Mouse (Mus musculus) CH12.LX (cell line): ENCODE data around the gene Cdk2ap2. TPM values are rescaled to one million over a fixed set of nuclear protein-coding genes. Genes with fewer than 3 reads are reported as not detected.

Source experiments
- DNase-seq: peaks from one replicate; pipeline ENCODE4 v3.0.0-alpha.2; 2013; ENCODE audit errors: extremely low read depth
- H3K27ac ChIP-seq: 2 replicates; pipeline ENCODE4 v1.5.1; 2012; ENCODE audit warnings: low read depth, mild to moderate bottlenecking, control low read depth, moderate library complexity; ENCODE audit not compliant: insufficient read depth
- H3K27me3 ChIP-seq: replicated peaks from 2 replicates; pipeline ENCODE3; 2012; ENCODE audit warnings: inconsistent platforms
- H3K36me3 ChIP-seq, 2 experiments: replicated peaks in 1 of 2; 2 replicates each; pipeline versions ENCODE3 to v1.6.1; 2012; ENCODE audit warnings: inconsistent platforms in 1 of 2, low read length in 1 of 2, mild to moderate bottlenecking in 1 of 2, mixed read lengths in 1 of 2, moderate library complexity in 1 of 2; ENCODE audit not compliant: control insufficient read depth in 1 of 2, insufficient read depth in 1 of 2
- H3K4me1 ChIP-seq, 2 experiments: 2 replicates each; pipeline ENCODE4 v1.6.1; 2012; ENCODE audit warnings: inconsistent platforms in 1 of 2, moderate library complexity in 1 of 2; ENCODE audit not compliant: insufficient read depth in 2 of 2, control insufficient read depth in 1 of 2
- H3K4me2 ChIP-seq: 2 replicates; pipeline ENCODE4 v1.6.1; 2012; ENCODE audit warnings: low read depth, mild to moderate bottlenecking, control low read depth; ENCODE audit not compliant: poor library complexity, insufficient read depth, severe bottlenecking
- H3K4me3 ChIP-seq, 3 experiments: fragments of 150-350 bp in 1 of 3; sonication (generic) in 1 of 3; replicated peaks in 1 of 3; 2 replicates each; pipeline versions ENCODE3 to v1.5.1; 2011 to 2012; ENCODE audit warnings: low read depth in 2 of 3, low read length in 2 of 3, mild to moderate bottlenecking in 2 of 3, moderate library complexity in 2 of 3, control low read depth in 1 of 3, improper control_type of control experiment in 1 of 3, inconsistent platforms in 1 of 3, mixed read lengths in 1 of 3; ENCODE audit not compliant: poor library complexity in 1 of 3
- H3K79me2 ChIP-seq: replicated peaks from 2 replicates; pipeline ENCODE4 v1.6.1; 2012; ENCODE audit warnings: mild to moderate bottlenecking, moderate library complexity; ENCODE audit not compliant: control insufficient read depth, poor library complexity, insufficient read depth, severe bottlenecking; ENCODE audit errors: extremely low read depth
- H3K9ac ChIP-seq: 2 replicates; pipeline ENCODE4 v1.6.1; 2012; ENCODE audit warnings: low read depth, mild to moderate bottlenecking, control low read depth, moderate library complexity; ENCODE audit not compliant: insufficient read depth
- H3K9me3 ChIP-seq: replicated peaks from 2 replicates; pipeline ENCODE3; 2012; ENCODE audit warnings: low read length, inconsistent platforms, mixed read lengths
- CHD2 ChIP-seq: IDR thresholded peaks from 2 replicates; pipeline ENCODE4 v1.6.1; 2011; ENCODE audit warnings: low read length, improper control_type of control experiment
- E2F4 ChIP-seq: IDR thresholded peaks from 2 replicates; pipeline ENCODE4 v1.6.1; 2011; ENCODE audit warnings: low read depth, low read length, improper control_type of control experiment; ENCODE audit not compliant: insufficient replicate concordance
- ELF1 ChIP-seq: IDR thresholded peaks from 2 replicates; pipeline ENCODE4 v1.6.1; 2014; ENCODE audit warnings: low read depth, mild to moderate bottlenecking, inconsistent platforms, low read length, improper control_type of control experiment
- GABPA ChIP-seq: IDR thresholded peaks from 2 replicates; pipeline ENCODE4 v1.6.1; 2012; ENCODE audit warnings: low read depth, low read length, improper control_type of control experiment, inconsistent platforms; ENCODE audit not compliant: insufficient replicate concordance
- IRF4 ChIP-seq: IDR thresholded peaks from 2 replicates; pipeline ENCODE4 v1.6.1; 2014; ENCODE audit warnings: low read depth, mild to moderate bottlenecking, inconsistent platforms, low read length, improper control_type of control experiment
- JUN ChIP-seq: IDR thresholded peaks from 2 replicates; pipeline ENCODE4 v1.6.1; 2011; ENCODE audit warnings: low read depth, mild to moderate bottlenecking, low read length, improper control_type of control experiment, moderate library complexity; ENCODE audit not compliant: insufficient read depth
- JUND ChIP-seq: conservative IDR thresholded peaks from 2 replicates; pipeline ENCODE4 v1.6.1; 2011; ENCODE audit warnings: low read depth, low read length, improper control_type of control experiment
- KAT2A ChIP-seq: IDR thresholded peaks from 2 replicates; pipeline ENCODE4 v1.6.1; 2012; ENCODE audit warnings: low read length, improper control_type of control experiment, inconsistent platforms; ENCODE audit not compliant: insufficient replicate concordance
- MAFK ChIP-seq: IDR thresholded peaks from 2 replicates; pipeline ENCODE4 v1.6.1; 2011; ENCODE audit warnings: low read length, improper control_type of control experiment; ENCODE audit not compliant: insufficient replicate concordance
- MXI1 ChIP-seq: IDR thresholded peaks from 2 replicates; pipeline ENCODE4 v1.6.1; 2011; ENCODE audit warnings: mild to moderate bottlenecking, low read depth, low read length, improper control_type of control experiment
- MYC ChIP-seq: IDR thresholded peaks from 2 replicates; pipeline ENCODE4 v1.6.1; 2011; ENCODE audit warnings: low read depth, mild to moderate bottlenecking, improper control_type of control experiment, low read length
- NELFE ChIP-seq: IDR thresholded peaks from 2 replicates; pipeline ENCODE4 v1.6.1; 2011; ENCODE audit warnings: low read depth, low read length, improper control_type of control experiment
- RAD21 ChIP-seq: IDR thresholded peaks from 2 replicates; pipeline ENCODE4 v1.6.1; 2011; ENCODE audit warnings: low read depth, mild to moderate bottlenecking, low read length, improper control_type of control experiment, moderate library complexity
- SIN3A ChIP-seq: IDR thresholded peaks from 2 replicates; pipeline ENCODE4 v1.6.1; 2012; ENCODE audit warnings: low read length, improper control_type of control experiment, inconsistent platforms
- SMC3 ChIP-seq: IDR thresholded peaks from 2 replicates; pipeline ENCODE4 v1.6.1; 2011; ENCODE audit warnings: low read depth, low read length, improper control_type of control experiment
- TCF12 ChIP-seq: IDR thresholded peaks from 2 replicates; pipeline ENCODE4 v1.6.1; 2014; ENCODE audit warnings: low read depth, mild to moderate bottlenecking, inconsistent platforms, low read length, improper control_type of control experiment
- UBTF ChIP-seq: IDR thresholded peaks from 2 replicates; pipeline ENCODE4 v1.6.1; 2012; ENCODE audit warnings: low read depth, mild to moderate bottlenecking, inconsistent platforms, low read length, improper control_type of control experiment, moderate library complexity
- USF2 ChIP-seq: conservative IDR thresholded peaks from 2 replicates; pipeline ENCODE4 v1.6.1; 2011; ENCODE audit warnings: low read depth, low read length, improper control_type of control experiment
- ZC3H11A ChIP-seq: IDR thresholded peaks from 2 replicates; pipeline ENCODE4 v1.6.1; 2012; ENCODE audit warnings: low read depth, mild to moderate bottlenecking, inconsistent platforms, low read length, improper control_type of control experiment
- ZMIZ1 ChIP-seq: IDR thresholded peaks from 2 replicates; pipeline ENCODE4 v1.6.1; 2012; ENCODE audit warnings: low read depth, mild to moderate bottlenecking, inconsistent platforms, low read length, improper control_type of control experiment
- dilution Hi-C: fragments of 300-500 bp; cut with MboI; formaldehyde crosslinking; loops from 2 replicates; pipeline ENCODE4 v1.14.3; 2020; ENCODE audit warnings: low sequenced_read_pairs; ENCODE audit not compliant: extremely low pct_unique_long_range_greater_than_20kb, extremely low pct_ligation_motif_present
- in situ Hi-C: fragments of 300-500 bp; cut with MboI; formaldehyde crosslinking; loops from 3 replicates; pipeline ENCODE4 v1.14.3; 2019; ENCODE audit warnings: low sequenced_read_pairs, low pct_ligation_motif_present, low pct_unique_long_range_greater_than_20kb, mixed read lengths
- polyA plus RNA-seq: library from polyadenylated mRNA; unstranded; fragments of >175 nt; gene quantifications from 2 replicates; pipeline ENCODE4 v1.2.1, GENCODE M21; 2012; ENCODE audit warnings: low read depth; ENCODE audit not compliant: insufficient read length
- total RNA-seq, 2 experiments: library from RNA; depleted of rRNA; stranded (reverse); fragments of 300-350 nt in 1 of 2; fragments of >200 nt in 1 of 2; gene quantifications; 2 replicates each; pipeline ENCODE4 v1.2.3; 2012 to 2014

Gene Cdk2ap2
- total and polyA plus RNA-seq, 3 experiments: 63.4 to 69.5 (median 67.1) TPM

DNA sequence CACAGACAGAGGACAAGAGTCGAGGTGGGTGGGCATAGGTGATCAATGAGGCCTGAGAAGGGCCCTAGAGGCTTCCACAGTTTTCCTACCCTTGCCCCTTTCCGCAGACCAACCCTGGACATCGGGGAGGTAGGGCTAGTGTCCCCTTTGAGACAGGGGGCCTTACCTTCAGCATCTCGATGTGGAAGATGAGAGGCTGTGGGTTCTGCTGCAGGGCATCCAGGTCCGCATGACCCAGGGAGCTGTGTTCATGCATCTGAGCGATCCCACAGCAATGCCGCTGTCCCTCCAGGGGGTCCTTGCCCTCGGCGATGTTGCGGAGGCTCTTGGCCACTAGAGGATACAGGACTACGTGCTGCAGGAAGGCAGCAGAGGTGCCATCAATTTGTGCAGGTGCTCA lies 18.8 kb downstream of the Cdk2ap2 start:
- TF ChIP-seq NELFE (no peak), ZMIZ1 (no peak), JUN (no peak), SIN3A (no peak)
- H3K27me3 ChIP-seq: no peaks in the 10 kb centered on the region
- H3K9me3 ChIP-seq: no peaks in the 10 kb centered on the region
- H3K4me2 ChIP-seq: no peak overlapping the region
- dilution Hi-C loops (no loop called here), in situ Hi-C loops (no loop called here)
- H3K9ac ChIP-seq: no peak overlapping the region
- H3K79me2 ChIP-seq: 0 out of 2 replicates have a peak, but pooled peaks cover 2% of the 10 kb centered on the region
- no peak overlapping the region for H3K4me3 ChIP-seq
- DNase-seq: no peak
- no peak overlapping the region for H3K27ac ChIP-seq
- peaks cover 24 to 68% of the 10 kb centered on the region in 2 experiments for H3K4me1 ChIP-seq
- peaks cover 63 to 82% of the 10 kb centered on the region in 2 experiments for H3K36me3 ChIP-seq

- no peak overlapping the region for H3K4me3 ChIP-seq
- no peak overlapping the region for H3K9ac ChIP-seq
- H3K27ac ChIP-seq: no peak overlapping the region
- peaks cover 24 to 73% of the 10 kb centered on the region in 2 experiments for H3K4me1 ChIP-seq
- no peaks in the 10 kb centered on the region for H3K9me3 ChIP-seq
- TF ChIP-seq UBTF (no peak), IRF4 (no peak), SMC3 (no peak), MYC (no peak), GABPA (no peak), SIN3A (no peak), TCF12 (no peak), USF2 (no peak), CHD2 (no peak), JUND (no peak), MAFK (no peak), NELFE (no peak), ZC3H11A (no peak), MXI1 (no peak), E2F4 (no peak), KAT2A (no peak), RAD21 (no peak), ELF1 (no peak)
- in situ Hi-C loops: no loop called here
- no peaks in the 10 kb centered on the region for H3K27me3 ChIP-seq
- H3K79me2 ChIP-seq: 0 out of 2 replicates have a peak, but pooled peaks cover 2% of the 10 kb centered on the region
- no peak for DNase-seq
- peaks cover 51 to 70% of the 10 kb centered on the region in 2 experiments for H3K36me3 ChIP-seq
- H3K4me2 ChIP-seq: no peak overlapping the region
- dilution Hi-C loops: no loop called here
Measured at GRCm38 (mm10) chr19:4117006-4117405, 20.0 kb downstream of the Cdk2ap2 start.
